Mouse (Mus musculus) heart, embryonic 16.5 days (tissue): ENCODE measurements at regions not wholly inside any gene's neighbourhood (a gene's known extent, or its start where the extent isn't known, plus 50 kb on each side); places are given as distances from the start of the nearest gene placed in this dataset.

ENCODE experiments used
- ATAC-seq: fragments of 200-750 bp; cut with Nextera tagmentation; replicated peaks from 2 replicates; pipeline ENCODE4 v1.8.0; 2017; ENCODE audit warnings: moderate number of reproducible peaks; ENCODE audit not compliant: insufficient read depth, low FRiP score; ENCODE audit errors: extremely low read depth
- H3K27ac ChIP-seq: fragments of 300-500 bp; sonication (generic); 2 replicates; pipeline ENCODE4 v1.5.1; 2014; ENCODE audit warnings: mild to moderate bottlenecking, low read length, control low read depth, moderate library complexity
- H3K27me3 ChIP-seq: fragments of 300-500 bp; sonication (generic); 2 replicates; pipeline ENCODE4 v1.6.1; 2014; ENCODE audit warnings: low read length, mixed read lengths; ENCODE audit not compliant: control insufficient read depth, insufficient read depth
- H3K36me3 ChIP-seq: fragments of 300-500 bp; sonication (generic); 2 replicates; pipeline ENCODE4 v1.6.1; 2014; ENCODE audit not compliant: control insufficient read depth, insufficient read depth
- H3K4me1 ChIP-seq: fragments of 300-500 bp; sonication (generic); 2 replicates; pipeline ENCODE4 v1.6.1; 2014; ENCODE audit warnings: low read length, mixed read lengths; ENCODE audit not compliant: control insufficient read depth, insufficient read depth
- H3K4me2 ChIP-seq: fragments of 300-500 bp; sonication (generic); 2 replicates; pipeline ENCODE4 v1.6.1; 2014; ENCODE audit warnings: low read depth, mild to moderate bottlenecking, control low read depth, low read length
- H3K4me3 ChIP-seq: fragments of 300-500 bp; sonication (generic); 2 replicates; pipeline ENCODE4 v1.5.1; 2014; ENCODE audit warnings: mild to moderate bottlenecking, control low read depth, low read length
- H3K9ac ChIP-seq: fragments of 300-500 bp; sonication (generic); 2 replicates; pipeline ENCODE4 v1.6.1; 2014; ENCODE audit warnings: low read length, control low read depth
- H3K9me3 ChIP-seq: fragments of 300-500 bp; sonication (generic); replicated peaks from 2 replicates; pipeline ENCODE4 v1.6.1; 2016; ENCODE audit warnings: low read length; ENCODE audit not compliant: control insufficient read depth
- whole genome bisulfite sequencing: fragments of 180-500 bp; shearing (Covaris S2); extraction: QIAGEN DNeasy Blood & Tissue Kit; methylation state at CpG from one replicate; pipeline ENCODE4 v1.1.7; 2014; 5-methylcytosine and 5-hydroxymethylcytosine counted together

DNA sequence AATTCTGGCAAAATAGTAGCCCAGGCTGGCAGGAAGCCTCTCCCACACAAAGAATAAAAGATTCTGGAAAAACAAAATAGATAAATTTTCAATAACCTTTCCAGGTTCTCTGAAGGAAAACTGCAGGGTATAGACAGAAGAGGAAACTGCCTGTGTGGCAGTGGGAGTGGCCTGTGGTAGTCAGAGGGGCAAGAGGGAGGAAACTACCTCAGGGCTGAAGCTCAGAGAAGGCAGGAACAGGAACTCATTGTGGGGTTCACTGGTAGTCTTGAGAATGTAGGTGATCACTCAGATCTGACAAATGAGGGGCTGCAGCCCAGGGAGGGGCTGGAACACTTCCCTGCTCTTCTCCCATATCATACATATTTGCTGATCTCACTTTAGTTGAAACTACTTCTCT, 118.0 kb upstream of the Ufm1 start:
- no peak overlapping the region for H3K9ac ChIP-seq
- no peak overlapping the region for H3K27ac ChIP-seq
- no peaks in the 10 kb centered on the region for H3K9me3 ChIP-seq
- no peak overlapping the region for H3K4me3 ChIP-seq
- ATAC-seq, result no peak
- H3K4me2 ChIP-seq, result no peak overlapping the region
- no peaks in the 10 kb centered on the region for H3K27me3 ChIP-seq
- H3K36me3 ChIP-seq, result no peaks in the 10 kb centered on the region
- H3K4me1 ChIP-seq, result no peaks in the 10 kb centered on the region

- Histone ChIP-seq H3K4me3 (no peak overlapping the region), H3K36me3 (no peaks in the 10 kb centered on the region), H3K4me2 (no peak overlapping the region), H3K27me3 (no peaks in the 10 kb centered on the region), H3K4me1 (no peaks in the 10 kb centered on the region), H3K9me3 (no peaks in the 10 kb centered on the region), H3K9ac (no peak overlapping the region), H3K27ac (no peak overlapping the region)
- peak; percentile 45; the same call in 1 of the 2 replicates for ATAC-seq
- whole genome bisulfite sequencing, result 77% methylated on average over 5 of the region's 5 CpGs
These were observed 113.9 kb upstream of the Ufm1 start for GRCm38 (mm10) chr3:53977379-53978080.

GRCm38 (mm10) chr3:53974905-53975551, 111.4 kb upstream of the Ufm1 start:
- H3K9ac ChIP-seq, result no peak overlapping the region
- no peak for ATAC-seq
- no peaks in the 10 kb centered on the region for H3K9me3 ChIP-seq
- no peak overlapping the region for H3K4me3 ChIP-seq
- no peaks in the 10 kb centered on the region for H3K36me3 ChIP-seq
- no peaks in the 10 kb centered on the region for H3K27me3 ChIP-seq
- H3K27ac ChIP-seq, result no peak overlapping the region
- WGBS, result 35% methylated on average over 10 of the region's 10 CpGs
- no peak overlapping the region; the same call in 1 of the 2 replicates for H3K4me2 ChIP-seq
- no peaks in the 10 kb centered on the region for H3K4me1 ChIP-seq

DNA sequence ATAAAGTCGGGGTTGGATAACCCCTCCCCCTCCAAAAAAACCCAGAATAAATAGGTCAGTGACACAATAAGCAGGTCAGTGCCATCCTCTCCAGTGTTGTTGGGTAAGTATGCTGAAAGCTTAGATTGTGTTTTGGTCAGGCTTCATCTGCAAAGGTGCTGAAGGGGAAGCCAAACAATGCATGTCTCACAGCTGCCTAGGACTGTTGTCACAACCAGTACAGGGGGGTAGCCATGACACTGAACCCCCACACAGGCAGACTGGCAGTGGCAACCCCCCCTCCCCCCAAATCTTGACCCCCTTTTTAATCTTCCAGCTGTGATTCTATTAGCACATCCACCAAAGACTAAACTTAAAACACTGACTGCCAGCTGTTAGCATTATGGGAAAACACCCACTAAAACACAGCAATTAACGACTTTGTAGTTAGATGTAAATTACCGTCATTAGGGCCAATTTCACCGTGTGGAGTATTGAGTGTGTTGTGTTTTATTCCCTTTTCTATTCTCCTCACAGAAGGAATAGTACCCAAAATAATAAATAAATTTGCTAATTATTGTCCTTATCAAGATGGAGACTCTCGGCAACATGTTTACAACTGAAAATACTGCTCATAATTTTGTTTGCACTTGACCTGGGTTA, 105.5 kb upstream of the Ufm1 start:
- H3K4me1 ChIP-seq, result no peaks in the 10 kb centered on the region
- H3K4me3 ChIP-seq, result no peak overlapping the region
- H3K36me3 ChIP-seq, result no peaks in the 10 kb centered on the region
- H3K9me3 ChIP-seq, result no peaks in the 10 kb centered on the region
- ATAC-seq, result no peak
- no peak overlapping the region for H3K4me2 ChIP-seq
- H3K27me3 ChIP-seq, result no peaks in the 10 kb centered on the region
- no peak overlapping the region for H3K27ac ChIP-seq
- WGBS, result 62% methylated on average over 5 of the region's 5 CpGs
- no peak overlapping the region for H3K9ac ChIP-seq

- H3K9ac ChIP-seq, result no peak overlapping the region
- H3K4me2 ChIP-seq, result no peak overlapping the region
- H3K4me3 ChIP-seq, result no peak overlapping the region
- ATAC-seq, result peak; percentile 49; the same call in 1 of the 2 replicates
- no peaks in the 10 kb centered on the region for H3K4me1 ChIP-seq
- H3K36me3 ChIP-seq, result no peaks in the 10 kb centered on the region
- H3K27ac ChIP-seq, result no peak overlapping the region
- H3K9me3 ChIP-seq, result no peaks in the 10 kb centered on the region
- WGBS, result 48% methylated on average over 5 of the region's 5 CpGs
- no peaks in the 10 kb centered on the region for H3K27me3 ChIP-seq
These were observed 101.5 kb upstream of the Ufm1 start for GRCm38 (mm10) chr3:53965142-53965541.

- Histone ChIP-seq H3K4me3 (no peak overlapping the region), H3K9me3 (no peaks in the 10 kb centered on the region), H3K4me2 (no peak overlapping the region), H3K27me3 (no peaks in the 10 kb centered on the region), H3K27ac (no peak overlapping the region), H3K4me1 (peaks cover 6% of the 10 kb centered on the region; the same call in 1 of the 2 replicates), H3K36me3 (no peaks in the 10 kb centered on the region), H3K9ac (no peak overlapping the region)
- 79% methylated on average over 2 of the region's 2 CpGs for WGBS
- no peak for ATAC-seq
These were observed 90.2 kb upstream of the Ufm1 start for GRCm38 (mm10) chr3:53953801-53954200.

GRCm38 (mm10) chr3:53939684-53940189, 76.1 kb upstream of the Ufm1 start:
- no peak overlapping the region for H3K4me2 ChIP-seq
- no peak overlapping the region for H3K4me3 ChIP-seq
- H3K36me3 ChIP-seq, result no peaks in the 10 kb centered on the region
- no peak overlapping the region for H3K27ac ChIP-seq
- H3K27me3 ChIP-seq, result no peaks in the 10 kb centered on the region
- ATAC-seq, result no peak
- H3K9me3 ChIP-seq, result no peaks in the 10 kb centered on the region
- H3K9ac ChIP-seq, result no peak overlapping the region
- WGBS, result 79% methylated on average over 3 of the region's 3 CpGs
- no peaks in the 10 kb centered on the region for H3K4me1 ChIP-seq

- Histone ChIP-seq H3K36me3 (no peaks in the 10 kb centered on the region), H3K4me2 (no peak overlapping the region), H3K27me3 (no peaks in the 10 kb centered on the region), H3K9me3 (no peaks in the 10 kb centered on the region), H3K27ac (no peak overlapping the region), H3K4me3 (no peak overlapping the region), H3K4me1 (no peaks in the 10 kb centered on the region), H3K9ac (no peak overlapping the region)
- WGBS, result 61% methylated on average over 6 of the region's 6 CpGs
- no peak for ATAC-seq
These were observed 68.1 kb upstream of the Ufm1 start for GRCm38 (mm10) chr3:53931745-53932144.

DNA sequence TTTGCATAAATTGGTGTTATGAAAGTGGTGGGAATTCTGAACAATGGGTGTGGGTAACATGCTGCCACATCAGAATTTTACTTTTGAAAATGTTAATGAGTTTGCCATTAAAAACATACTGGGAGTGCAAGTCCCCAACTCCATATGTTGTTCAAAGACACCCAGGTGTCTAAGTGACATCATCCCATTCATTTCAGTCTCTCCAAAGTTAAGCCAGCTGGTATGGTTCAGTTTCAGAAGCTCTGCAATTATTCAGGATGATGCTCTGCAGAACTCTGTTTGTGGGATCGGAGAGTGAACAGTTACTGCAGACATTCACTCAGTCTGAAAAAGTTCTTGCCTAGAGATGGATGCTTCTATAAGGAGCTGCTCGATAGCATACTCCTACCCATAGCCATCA, 56.3 kb upstream of the Ufm1 start:
- Histone ChIP-seq H3K36me3 (no peaks in the 10 kb centered on the region), H3K4me3 (no peak overlapping the region), H3K9me3 (no peaks in the 10 kb centered on the region), H3K4me2 (no peak overlapping the region), H3K9ac (no peak overlapping the region), H3K4me1 (no peaks in the 10 kb centered on the region), H3K27ac (no peak overlapping the region), H3K27me3 (no peaks in the 10 kb centered on the region)
- 83% methylated on average over 2 of the region's 2 CpGs for WGBS
- ATAC-seq, result no peak
